Mouse (Mus musculus): ENCODE results near the gene 4930452B06Rik.

GRCm38 (mm10) chr14:8441623-8442022, 224.4 kb downstream of the 4930452B06Rik start:
- TF ChIP-seq EP300 (IDR thresholded peaks at IDR 0.05; ENCODE audit: insufficient read depth, low read depth, low read length) (no peak), POLR2A (IDR thresholded peaks at IDR 0.05; ENCODE audit: insufficient read depth, low read depth, low read length) (no peak), CTCF (IDR thresholded peaks at IDR 0.05) (no peak)

Measured in heart, adult 2 months (tissue).